Mouse (Mus musculus) thymus, adult 2 months (tissue): ENCODE measurements around the gene Apaf1. TPM values are rescaled to one million over a fixed set of nuclear protein-coding genes. Genes with fewer than 3 reads are reported as not detected.
A peak's percentile ranks its signal among the peaks of the same experiment; 100 is the strongest.

Experiments
- DNase-seq: peaks from one replicate; pipeline ENCODE4 v3.0.0; 2021
- H3K27ac ChIP-seq: fragments of 200-500 bp; 2 replicates; pipeline ENCODE4 v1.5.1; 2012; ENCODE audit warnings: low read length, control low read depth; ENCODE audit not compliant: control insufficient read depth, insufficient read depth
- H3K27me3 ChIP-seq: fragments of 200-500 bp; 2 replicates; pipeline ENCODE4 v1.6.1; 2012; ENCODE audit warnings: mild to moderate bottlenecking, low read length, moderate library complexity, mixed read lengths; ENCODE audit not compliant: control insufficient read depth, insufficient read depth
- H3K36me3 ChIP-seq: fragments of 200-500 bp; 2 replicates; pipeline ENCODE4 v1.6.1; 2012; ENCODE audit warnings: mild to moderate bottlenecking, low read length, moderate library complexity; ENCODE audit not compliant: control insufficient read depth, insufficient read depth
- H3K4me1 ChIP-seq: fragments of 200-500 bp; replicated peaks from 2 replicates; pipeline ENCODE4 v1.6.1; 2012; ENCODE audit warnings: low read length; ENCODE audit not compliant: control insufficient read depth, insufficient read depth
- H3K4me3 ChIP-seq: fragments of 200-500 bp; 2 replicates; pipeline ENCODE4 v1.5.1; 2012; ENCODE audit warnings: mild to moderate bottlenecking, low read length, control low read depth, moderate library complexity; ENCODE audit not compliant: control insufficient read depth, insufficient read depth
- CTCF ChIP-seq: fragments of 200-500 bp; IDR thresholded peaks from 2 replicates; pipeline ENCODE4 v1.5.1; 2012; ENCODE audit warnings: mild to moderate bottlenecking, control low read depth, low read length, moderate library complexity, borderline replicate concordance; ENCODE audit not compliant: control insufficient read depth, poor library complexity, insufficient read depth; ENCODE audit errors: extremely low read depth
- POLR2A ChIP-seq: fragments of 200-500 bp; IDR thresholded peaks from 2 replicates; pipeline ENCODE4 v1.6.1; 2012; ENCODE audit warnings: mild to moderate bottlenecking, low read length, control low read depth, moderate library complexity; ENCODE audit not compliant: control insufficient read depth, poor library complexity, insufficient read depth; ENCODE audit errors: extremely low read depth
- WGBS: fragments of 180-500 bp; shearing (Covaris S2); methylation state at CpG from one replicate; pipeline ENCODE4 v1.1.7; 2018; 5-methylcytosine and 5-hydroxymethylcytosine counted together
- polyA plus RNA-seq: library from polyadenylated mRNA; depleted of rRNA; stranded (reverse); fragments of >200 nt; gene quantifications from 2 replicates; pipeline ENCODE4 v1.2.3, GENCODE M21; 2012

Gene Apaf1
- polyA plus RNA-seq, 1 experiment, result 18.1 TPM

DNA sequence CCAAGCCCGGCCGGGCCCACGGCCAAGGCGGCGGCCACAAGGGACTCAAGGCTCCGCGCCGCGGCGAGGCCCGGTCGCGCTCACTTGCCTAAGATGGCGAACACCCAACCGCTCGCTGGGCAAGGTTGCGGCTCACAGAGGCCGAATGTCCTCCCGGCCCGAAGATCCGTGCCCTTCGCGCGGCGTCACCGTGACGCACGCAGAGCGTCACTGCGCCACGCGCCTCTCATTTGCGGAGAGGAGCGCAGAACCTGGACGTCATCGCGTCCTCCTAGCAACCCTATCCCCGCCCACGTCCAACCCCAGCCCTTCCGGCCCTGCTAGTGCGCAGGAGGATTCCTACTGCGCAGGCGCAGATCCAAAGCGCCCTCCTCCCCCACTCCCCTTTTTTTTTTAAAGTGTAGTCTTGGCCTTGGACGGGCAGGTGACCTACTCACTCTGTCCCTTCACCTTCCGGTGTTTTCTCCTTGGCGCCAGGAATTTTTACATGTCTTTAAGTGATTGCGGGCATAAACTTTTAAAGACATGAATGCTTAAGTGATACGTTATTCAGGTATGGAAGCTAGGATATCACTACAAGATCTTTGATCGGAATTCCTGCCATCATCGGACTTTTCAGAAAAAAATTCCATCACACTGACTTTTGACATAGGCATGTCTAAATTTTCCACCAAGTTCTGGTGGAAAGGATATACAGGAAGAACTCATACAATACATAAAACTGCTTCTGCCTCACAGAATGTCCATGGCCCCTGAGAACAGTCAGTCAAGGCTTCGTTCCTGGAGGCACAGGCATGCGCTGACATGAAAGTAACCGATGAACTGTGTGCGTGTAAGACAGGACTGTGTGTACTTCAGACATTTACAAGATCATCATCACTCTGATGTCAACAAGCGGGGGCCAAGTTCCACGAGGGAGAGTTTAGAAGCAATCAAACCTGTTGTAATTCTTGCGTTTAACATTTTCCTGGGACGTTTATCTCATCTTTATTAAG lies 41.6 kb upstream of the Apaf1 start, which contains the start of gene Slc25a3:
Gene Slc25a3 (minus strand): TSS at position 232 of the 995 bp plus-strand sequence.
- H3K27me3 ChIP-seq, result no peaks in the 10 kb centered on the region
- peaks cover 2% of the 10 kb centered on the region; the same call in 1 of the 2 replicates for H3K4me1 ChIP-seq
- peaks cover 15% of the 10 kb centered on the region for H3K36me3 ChIP-seq
- 13% methylated on average over 59 of the region's 59 CpGs for WGBS
- peak; percentile 99 for TF ChIP-seq POLR2A
- TF ChIP-seq CTCF, result 0 out of 2 replicates have a peak, but pooled peaks have one; percentile 24
- H3K4me3 ChIP-seq, result peak within 1 kb of the TSS; percentile 59
- peak; percentile 97 for DNase-seq
- H3K27ac ChIP-seq, result peak within 1 kb of the TSS; percentile 56

- under 1% methylated on average over 44 of the region's 44 CpGs for WGBS
- Histone ChIP-seq H3K27ac (peak overlapping the region; percentile 56), H3K4me3 (peak overlapping the region; percentile 59), H3K36me3 (peaks cover 22% of the 10 kb centered on the region), H3K27me3 (no peaks in the 10 kb centered on the region), H3K4me1 (peaks cover 2% of the 10 kb centered on the region; the same call in 1 of the 2 replicates)
- no peak for DNase-seq
- TF ChIP-seq POLR2A (no peak), CTCF (no peak)
These were observed 40.8 kb upstream of the Apaf1 start for GRCm38 (mm10) chr10:91123281-91123827.

DNA sequence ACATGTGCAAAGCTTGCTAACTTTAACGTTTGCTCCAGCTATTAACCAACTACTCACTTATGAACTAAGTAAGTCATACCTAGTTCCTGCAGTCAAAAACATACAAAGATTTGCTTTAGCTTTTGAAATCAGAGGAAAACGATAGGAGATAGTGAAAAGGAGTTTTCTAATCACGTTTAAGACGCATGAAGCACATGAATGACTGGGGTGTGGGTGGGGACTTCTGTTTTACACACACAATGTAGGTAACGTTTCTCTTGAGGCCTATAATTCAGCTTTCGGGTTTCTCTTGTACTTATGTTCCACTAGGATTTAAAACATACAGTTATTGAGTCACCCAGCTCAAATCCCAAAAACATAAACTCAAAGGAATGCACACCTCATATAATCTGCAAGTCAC lies 40.1 kb upstream of the Apaf1 start:
- Histone ChIP-seq H3K27ac (no peak overlapping the region), H3K4me3 (no peak overlapping the region), H3K27me3 (no peaks in the 10 kb centered on the region), H3K4me1 (peaks cover 2% of the 10 kb centered on the region; the same call in 1 of the 2 replicates), H3K36me3 (peaks cover 29% of the 10 kb centered on the region)
- WGBS, result 11% methylated on average over 6 of the region's 6 CpGs
- TF ChIP-seq CTCF, result no peak
- TF ChIP-seq POLR2A, result no peak
- no peak for DNase-seq

DNA sequence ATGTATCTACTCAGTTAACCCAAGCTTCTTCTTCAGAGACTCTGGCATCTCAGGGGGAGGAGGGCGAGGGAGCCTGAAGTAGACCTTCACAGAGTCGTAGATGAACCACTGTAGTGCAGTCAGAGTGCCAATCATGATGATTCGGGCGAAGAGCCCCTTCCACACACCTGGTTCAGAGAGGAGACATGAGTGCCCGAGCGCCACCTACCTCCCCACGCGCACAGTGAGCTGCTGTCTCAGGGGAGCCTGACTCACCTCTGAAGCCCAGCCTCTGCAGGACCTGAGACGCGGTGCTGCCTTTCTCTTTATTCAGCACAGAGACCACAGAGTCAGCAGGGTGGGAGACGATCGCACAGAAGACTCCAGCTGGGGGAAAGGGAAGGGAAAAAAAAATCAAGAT lies 34.4 kb upstream of the Apaf1 start:
- Histone ChIP-seq H3K27ac (no peak overlapping the region), H3K36me3 (peaks cover 65% of the 10 kb centered on the region), H3K27me3 (no peaks in the 10 kb centered on the region), H3K4me1 (no peaks in the 10 kb centered on the region), H3K4me3 (no peak overlapping the region)
- peak; percentile 2 for DNase-seq
- WGBS, result 90% methylated on average over 12 of the region's 12 CpGs
- no peak for TF ChIP-seq CTCF
- no peak for TF ChIP-seq POLR2A

GRCm38 (mm10) chr10:91109841-91110240 lies 27.3 kb upstream of the Apaf1 start:
- Histone ChIP-seq H3K27ac (no peak overlapping the region), H3K4me1 (no peaks in the 10 kb centered on the region), H3K4me3 (no peak overlapping the region), H3K27me3 (no peaks in the 10 kb centered on the region), H3K36me3 (peaks cover 12% of the 10 kb centered on the region)
- 92% methylated on average over 4 of the region's 4 CpGs for WGBS
- TF ChIP-seq POLR2A (no peak), CTCF (no peak)
- no peak for DNase-seq

DNA sequence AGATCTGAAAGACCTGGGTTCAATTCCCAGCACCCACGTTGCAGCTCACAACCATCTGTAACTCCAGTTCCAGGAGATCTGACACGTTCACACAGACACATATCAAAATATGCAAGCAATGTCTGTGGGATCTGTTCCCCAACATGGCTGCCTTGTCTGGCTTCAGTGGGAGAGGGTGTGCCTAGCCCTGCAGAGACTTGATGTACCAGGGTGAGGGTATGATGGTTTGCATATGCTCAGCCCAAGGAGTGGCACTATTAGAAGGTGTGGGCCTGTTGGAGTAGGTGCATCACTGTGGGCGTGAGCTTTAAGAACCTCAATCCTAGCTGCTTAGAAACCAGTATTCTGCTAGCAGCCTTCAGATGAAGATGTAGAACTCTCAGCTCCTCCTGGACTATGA lies 23.4 kb upstream of the Apaf1 start:
- no peak overlapping the region for H3K4me3 ChIP-seq
- no peak for DNase-seq

More for the DNA sequence above, 23.4 kb upstream of the Apaf1 start:
- Histone ChIP-seq H3K36me3 (no peaks in the 10 kb centered on the region), H3K27ac (no peak overlapping the region), H3K4me1 (no peaks in the 10 kb centered on the region), H3K27me3 (no peaks in the 10 kb centered on the region)
- 95% methylated on average over 3 of the region's 3 CpGs for WGBS
- no peak for TF ChIP-seq POLR2A
- no peak for TF ChIP-seq CTCF
